Mouse (Mus musculus): ENCODE results near the gene Polr2f.

GRCm38 (mm10) chr15:79110528-79110927, 30.3 kb upstream of the Polr2f start:
- TF ChIP-seq CTCF (IDR thresholded peaks at IDR 0.05; ENCODE audit: low read depth) (no peak), EP300 (optimal IDR thresholded peaks at IDR 0.05) (no peak)

All from stomach, postnatal 0 days (tissue).